Mouse (Mus musculus) hindbrain, embryonic 12.5 days (tissue): ENCODE data around the gene Aph1a. TPM values are rescaled to one million over a fixed set of nuclear protein-coding genes. Genes with fewer than 3 reads are reported as not detected.

ENCODE experiments used
- ATAC-seq: fragments of 200-750 bp; cut with Nextera tagmentation; 2 replicates; pipeline ENCODE4 v1.8.0; 2017; ENCODE audit warnings: moderate TSS enrichment; ENCODE audit not compliant: low FRiP score
- H3K27ac ChIP-seq: fragments of 300-500 bp; sonication (generic); 2 replicates; pipeline ENCODE4 v1.5.1; 2016; ENCODE audit warnings: mild to moderate bottlenecking
- H3K27me3 ChIP-seq: fragments of 300-500 bp; sonication (generic); 2 replicates; pipeline ENCODE4 v1.6.1; 2016; ENCODE audit warnings: mild to moderate bottlenecking
- H3K36me3 ChIP-seq: fragments of 300-500 bp; sonication (generic); 2 replicates; pipeline ENCODE4 v1.6.1; 2016; ENCODE audit warnings: mild to moderate bottlenecking
- H3K4me1 ChIP-seq: fragments of 300-500 bp; sonication (generic); 2 replicates; pipeline ENCODE4 v1.6.1; 2016
- H3K4me2 ChIP-seq: fragments of 300-500 bp; sonication (generic); replicated peaks from 2 replicates; pipeline ENCODE4 v1.6.1; 2016; ENCODE audit warnings: mild to moderate bottlenecking
- H3K4me3 ChIP-seq: fragments of 300-500 bp; sonication (generic); 2 replicates; pipeline ENCODE4 v1.5.1; 2016; ENCODE audit warnings: mild to moderate bottlenecking
- H3K9ac ChIP-seq: fragments of 300-500 bp; sonication (generic); 2 replicates; pipeline ENCODE4 v1.6.1; 2016; ENCODE audit warnings: mild to moderate bottlenecking, moderate library complexity
- H3K9me3 ChIP-seq: fragments of 300-500 bp; sonication (generic); replicated peaks from 2 replicates; pipeline ENCODE4 v1.6.1; 2016; ENCODE audit warnings: mild to moderate bottlenecking
- whole genome bisulfite sequencing: fragments of 180-500 bp; shearing (Covaris S2); methylation state at CpG from one replicate; pipeline ENCODE4 v1.1.7; 2016; 5-methylcytosine and 5-hydroxymethylcytosine counted together
- polyA plus RNA-seq: library from polyadenylated mRNA; unstranded; fragments of >200 nt; fragmentation: Nextera tagmentation; extraction: Ambion mirVana; gene quantifications from 2 replicates; pipeline ENCODE4 v1.2.1, GENCODE M21; 2016

The Aph1a gene
- polyA plus RNA-seq, 1 experiment from 2014 or later, result 32.4 TPM

GRCm38 (mm10) chr3:95865571-95865970, 28.2 kb upstream of the Aph1a start:
- H3K36me3 ChIP-seq, result peaks cover 46% of the 10 kb centered on the region
- ATAC-seq, result no peak
- WGBS, result 94% methylated on average over 20 of the region's 20 CpGs

GRCm38 (mm10) chr3:95866071-95866470, 27.7 kb upstream of the Aph1a start:
- Histone ChIP-seq H3K9ac (no peak overlapping the region), H3K36me3 (peaks cover 46% of the 10 kb centered on the region)
- WGBS, result 95% methylated on average over 5 of the region's 5 CpGs

More at GRCm38 (mm10) chr3:95865571-95865970, 28.2 kb upstream of the Aph1a start:
- Histone ChIP-seq H3K27ac (no peak overlapping the region), H3K27me3 (no peaks in the 10 kb centered on the region), H3K9me3 (no peaks in the 10 kb centered on the region), H3K9ac (no peak overlapping the region), H3K4me3 (no peak overlapping the region), H3K4me2 (no peak overlapping the region), H3K4me1 (peaks cover 7% of the 10 kb centered on the region)

GRCm38 (mm10) chr3:95867408-95867807, 26.4 kb upstream of the Aph1a start:
- Histone ChIP-seq H3K4me1 (peaks cover 16% of the 10 kb centered on the region), H3K36me3 (peaks cover 39% of the 10 kb centered on the region)

More at GRCm38 (mm10) chr3:95866071-95866470, 27.7 kb upstream of the Aph1a start:
- Histone ChIP-seq H3K4me2 (no peak overlapping the region), H3K4me3 (no peak overlapping the region), H3K9me3 (no peaks in the 10 kb centered on the region), H3K27ac (no peak overlapping the region), H3K27me3 (no peaks in the 10 kb centered on the region), H3K4me1 (peaks cover 10% of the 10 kb centered on the region)
- no peak for ATAC-seq

GRCm38 (mm10) chr3:95870976-95871375, 22.8 kb upstream of the Aph1a start:
- peak; percentile 55 for ATAC-seq
- H3K9ac ChIP-seq, result peak overlapping the region; percentile 76
- no peaks in the 10 kb centered on the region for H3K27me3 ChIP-seq
- H3K9me3 ChIP-seq, result no peaks in the 10 kb centered on the region
- 9% methylated on average over 15 of the region's 15 CpGs for WGBS
- H3K4me3 ChIP-seq, result peak overlapping the region; percentile 56
- peak overlapping the region; percentile 71 for H3K27ac ChIP-seq
- H3K4me2 ChIP-seq, result peak overlapping the region; percentile 75
- H3K4me1 ChIP-seq, result peaks cover 17% of the 10 kb centered on the region
- H3K36me3 ChIP-seq, result peaks cover 21% of the 10 kb centered on the region

More at GRCm38 (mm10) chr3:95867408-95867807, 26.4 kb upstream of the Aph1a start:
- Histone ChIP-seq H3K9me3 (no peaks in the 10 kb centered on the region), H3K4me2 (no peak overlapping the region), H3K4me3 (no peak overlapping the region), H3K27me3 (no peaks in the 10 kb centered on the region), H3K9ac (no peak overlapping the region), H3K27ac (no peak overlapping the region)
- WGBS, result 90% methylated on average over 2 of the region's 2 CpGs
- no peak for ATAC-seq

- Histone ChIP-seq H3K27ac (peak within 1 kb of the TSS; percentile 71), H3K9ac (peak within 1 kb of the TSS; percentile 76), H3K9me3 (no peaks in the 10 kb centered on the region), H3K36me3 (peaks cover 21% of the 10 kb centered on the region), H3K4me2 (peak within 1 kb of the TSS; percentile 75), H3K27me3 (no peaks in the 10 kb centered on the region), H3K4me3 (peak within 1 kb of the TSS; percentile 56), H3K4me1 (peaks cover 17% of the 10 kb centered on the region)
- peak; percentile 94 for ATAC-seq
- under 1% methylated on average over 33 of the region's 33 CpGs for WGBS
Observed at GRCm38 (mm10) chr3:95871392-95871867, 22.3 kb upstream of the Aph1a start, which contains the start of gene Mrps21. Gene Mrps21, minus strand, starts transcription at chr3:95871519.

- peak overlapping the region; percentile 75 for H3K4me2 ChIP-seq
- no peak overlapping the region for H3K27ac ChIP-seq
- H3K36me3 ChIP-seq, result peaks cover 16% of the 10 kb centered on the region
- H3K9me3 ChIP-seq, result no peaks in the 10 kb centered on the region
- peak overlapping the region; percentile 56 for H3K4me3 ChIP-seq
- peaks cover 17% of the 10 kb centered on the region for H3K4me1 ChIP-seq
- peak overlapping the region; percentile 76; the same call in 1 of the 2 replicates for H3K9ac ChIP-seq
- 79% methylated on average over 7 of the region's 7 CpGs for WGBS
- H3K27me3 ChIP-seq, result no peaks in the 10 kb centered on the region
- no peak for ATAC-seq
Observed at GRCm38 (mm10) chr3:95872048-95872447, 21.7 kb upstream of the Aph1a start.

GRCm38 (mm10) chr3:95879063-95879462, 14.7 kb upstream of the Aph1a start:
- Histone ChIP-seq H3K4me1 (peaks cover 14% of the 10 kb centered on the region), H3K9ac (no peak overlapping the region), H3K4me2 (no peak overlapping the region), H3K4me3 (no peak overlapping the region), H3K27ac (no peak overlapping the region), H3K36me3 (no peaks in the 10 kb centered on the region), H3K9me3 (no peaks in the 10 kb centered on the region), H3K27me3 (no peaks in the 10 kb centered on the region)
- 91% methylated on average over 4 of the region's 4 CpGs for WGBS
- no peak for ATAC-seq

- Histone ChIP-seq H3K27ac (no peak within 1 kb of the TSS), H3K9me3 (no peaks in the 10 kb centered on the region), H3K4me3 (peak within 1 kb of the TSS; percentile 57), H3K27me3 (no peaks in the 10 kb centered on the region), H3K4me1 (peaks cover 14% of the 10 kb centered on the region), H3K4me2 (peak within 1 kb of the TSS; percentile 95), H3K36me3 (no peaks in the 10 kb centered on the region), H3K9ac (peak within 1 kb of the TSS; percentile 48)
- under 1% methylated on average over 66 of the region's 66 CpGs for WGBS
- ATAC-seq, result peak; percentile 99
Observed at GRCm38 (mm10) chr3:95881979-95882815, 11.6 kb upstream of the Aph1a start, which contains the start of gene Ciart. Gene Ciart, minus strand, starts transcription at chr3:95882251.

GRCm38 (mm10) chr3:95882816-95883425, 10.8 kb upstream of the Aph1a start:
- H3K4me3 ChIP-seq, result peak overlapping the region; percentile 57
- no peaks in the 10 kb centered on the region for H3K36me3 ChIP-seq
- H3K27me3 ChIP-seq, result no peaks in the 10 kb centered on the region
- H3K9ac ChIP-seq, result peak overlapping the region; percentile 44; the same call in 1 of the 2 replicates
- no peak overlapping the region for H3K27ac ChIP-seq
- peaks cover 14% of the 10 kb centered on the region for H3K4me1 ChIP-seq
- peak overlapping the region; percentile 95 for H3K4me2 ChIP-seq
- WGBS, result 3% methylated on average over 24 of the region's 24 CpGs
- H3K9me3 ChIP-seq, result no peaks in the 10 kb centered on the region
- ATAC-seq, result no peak

- Histone ChIP-seq H3K27me3 (no peaks in the 10 kb centered on the region), H3K9ac (no peak overlapping the region), H3K4me1 (peaks cover 14% of the 10 kb centered on the region), H3K36me3 (no peaks in the 10 kb centered on the region), H3K27ac (no peak overlapping the region), H3K4me3 (no peak overlapping the region), H3K4me2 (no peak overlapping the region), H3K9me3 (no peaks in the 10 kb centered on the region)
- no peak for ATAC-seq
- WGBS, result 86% methylated on average over 5 of the region's 5 CpGs
Observed at GRCm38 (mm10) chr3:95884400-95884799, 9.4 kb upstream of the Aph1a start.

- no peak overlapping the region for H3K4me2 ChIP-seq
- H3K9ac ChIP-seq, result no peak overlapping the region
- no peaks in the 10 kb centered on the region for H3K9me3 ChIP-seq
- peaks cover 17% of the 10 kb centered on the region for H3K4me1 ChIP-seq
- 82% methylated on average over 4 of the region's 4 CpGs for WGBS
- no peak for ATAC-seq
- H3K36me3 ChIP-seq, result no peaks in the 10 kb centered on the region
- no peak overlapping the region for H3K27ac ChIP-seq
- no peak overlapping the region for H3K4me3 ChIP-seq
- H3K27me3 ChIP-seq, result peaks cover 5% of the 10 kb centered on the region; the same call in 1 of the 2 replicates
Observed at GRCm38 (mm10) chr3:95887596-95887995, 6.2 kb upstream of the Aph1a start.

- H3K4me3 ChIP-seq, result no peak overlapping the region
- no peak overlapping the region for H3K27ac ChIP-seq
- H3K27me3 ChIP-seq, result peaks cover 5% of the 10 kb centered on the region; the same call in 1 of the 2 replicates
- no peaks in the 10 kb centered on the region for H3K9me3 ChIP-seq
- peaks cover 19% of the 10 kb centered on the region for H3K4me1 ChIP-seq
- no peak overlapping the region for H3K9ac ChIP-seq
- 69% methylated on average over 3 of the region's 3 CpGs for WGBS
- H3K4me2 ChIP-seq, result no peak overlapping the region
- ATAC-seq, result no peak
- no peaks in the 10 kb centered on the region for H3K36me3 ChIP-seq
Observed at GRCm38 (mm10) chr3:95889664-95890063, 4.1 kb upstream of the Aph1a start.
